Mouse (Mus musculus) lung, adult 2 months (tissue): Measurements from ENCODE around the gene Kcnq2. TPM values are rescaled to one million over a fixed set of nuclear protein-coding genes. Genes with fewer than 3 reads are reported as not detected.

Source experiments
- DNase-seq: peaks from one replicate; pipeline ENCODE4 v3.0.0; 2022
- H3K4me1 ChIP-seq: fragments of 200-500 bp; 2 replicates; pipeline ENCODE4 v1.6.1; 2011; ENCODE audit warnings: low read length; ENCODE audit not compliant: control insufficient read depth, insufficient read depth
- H3K4me3 ChIP-seq: fragments of 200-500 bp; replicated peaks from 2 replicates; pipeline ENCODE3; 2011; ENCODE audit warnings: low read depth, mild to moderate bottlenecking, control low read depth, low read length; ENCODE audit errors: extremely low read depth
- CTCF ChIP-seq: fragments of 200-500 bp; IDR thresholded peaks from 2 replicates; pipeline ENCODE4 v1.5.1; 2011; ENCODE audit warnings: mild to moderate bottlenecking, low read length, control low read depth; ENCODE audit not compliant: insufficient read depth
- POLR2A ChIP-seq: fragments of 200-500 bp; IDR thresholded peaks from 2 replicates; pipeline ENCODE4 v1.6.1; 2011; ENCODE audit warnings: low read depth, mild to moderate bottlenecking, control low read depth, low read length, borderline replicate concordance; ENCODE audit errors: extremely low read depth
- WGBS: fragments of 180-500 bp; shearing (Covaris S2); methylation state at CpG from one replicate; pipeline ENCODE4 v1.1.7; 2018; 5-methylcytosine and 5-hydroxymethylcytosine counted together
- polyA plus RNA-seq: library from polyadenylated mRNA; depleted of rRNA; stranded (reverse); fragments of >200 nt; gene quantifications from 2 replicates; pipeline ENCODE4 v1.2.3, GENCODE M21; 2012

The Kcnq2 gene
- polyA plus RNA-seq, 1 experiment: 0.02 TPM

DNA sequence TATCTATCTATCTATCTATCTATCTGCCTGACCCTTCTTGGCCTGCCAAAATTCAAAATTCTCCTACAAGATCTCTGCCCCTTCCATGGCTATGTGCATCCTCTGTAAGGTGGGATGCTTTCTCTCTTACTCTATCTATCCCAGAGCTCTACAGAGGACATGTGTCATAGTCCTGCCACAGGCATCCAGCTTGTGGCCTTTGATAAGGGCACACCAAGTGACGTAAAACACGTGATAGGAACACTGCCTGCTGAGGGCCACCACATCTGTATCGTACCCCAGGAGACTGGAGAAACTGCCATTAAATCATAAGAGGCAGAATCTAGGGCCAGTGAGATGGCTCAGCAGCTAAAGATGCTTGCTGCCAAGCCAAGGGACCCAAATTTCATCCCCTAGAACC is 19.7 kb downstream of the Kcnq2 start:
- TF ChIP-seq POLR2A: no peak
- TF ChIP-seq CTCF: no peak
- 81% methylated on average over 3 of the region's 3 CpGs for WGBS
- H3K4me1 ChIP-seq: no peaks in the 10 kb centered on the region
- no peak for DNase-seq
- H3K4me3 ChIP-seq: no peak overlapping the region

DNA sequence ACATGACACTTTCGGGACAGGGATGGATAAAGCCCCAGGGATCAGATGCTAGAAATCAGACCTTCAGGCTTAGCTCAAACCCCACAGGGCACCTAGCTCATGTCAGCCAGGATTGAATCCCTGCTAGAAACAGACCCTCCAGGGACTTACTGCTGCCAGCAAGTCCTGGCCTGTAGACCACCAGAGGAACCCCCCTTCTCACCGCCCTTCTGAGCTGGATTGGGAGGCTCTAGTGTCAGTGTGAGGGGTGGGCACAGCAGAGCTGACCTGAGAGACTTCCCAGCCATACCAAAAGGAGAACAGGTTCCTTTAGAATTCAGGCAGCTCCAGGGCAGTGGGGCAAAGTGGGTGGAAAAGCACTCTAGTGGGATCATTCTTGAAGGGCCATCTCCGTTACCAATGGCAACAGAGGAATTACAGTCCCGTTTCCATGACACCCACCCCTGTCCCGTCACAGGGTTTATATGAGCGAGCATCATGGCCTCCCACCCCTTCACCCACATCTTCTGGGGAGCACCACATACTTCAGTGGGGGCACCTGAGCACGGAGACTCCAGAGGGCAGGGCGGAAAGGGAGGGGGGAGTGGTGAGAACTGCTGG is 21.2 kb downstream of the Kcnq2 start:
- 62% methylated on average over 8 of the region's 8 CpGs for WGBS
- no peak for TF ChIP-seq POLR2A
- no peak for TF ChIP-seq CTCF
- Histone ChIP-seq H3K4me3 (no peak overlapping the region), H3K4me1 (no peaks in the 10 kb centered on the region)
- DNase-seq: no peak

DNA sequence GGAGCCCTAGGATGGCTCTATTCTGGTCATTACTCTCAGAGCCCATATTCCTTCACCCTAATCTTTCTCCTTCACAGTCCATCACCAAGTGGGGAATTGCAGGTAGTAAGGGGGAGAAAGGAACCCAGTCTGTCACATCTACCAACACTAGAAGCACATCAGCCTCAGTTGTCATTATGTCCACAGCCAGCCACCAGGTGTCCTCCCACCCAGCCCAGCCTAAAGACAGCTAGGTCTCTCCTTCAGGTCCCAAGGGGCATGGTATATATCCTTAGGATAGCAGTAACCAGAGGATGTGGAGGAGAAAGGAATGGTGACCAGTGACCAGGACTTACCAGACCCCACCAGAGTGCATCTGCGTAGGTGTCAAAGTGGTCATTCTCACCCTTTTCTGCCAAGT is 23.4 kb downstream of the Kcnq2 start:
- 90% methylated on average over 1 of the region's 1 CpGs for WGBS
- H3K4me1 ChIP-seq: no peaks in the 10 kb centered on the region

DNA sequence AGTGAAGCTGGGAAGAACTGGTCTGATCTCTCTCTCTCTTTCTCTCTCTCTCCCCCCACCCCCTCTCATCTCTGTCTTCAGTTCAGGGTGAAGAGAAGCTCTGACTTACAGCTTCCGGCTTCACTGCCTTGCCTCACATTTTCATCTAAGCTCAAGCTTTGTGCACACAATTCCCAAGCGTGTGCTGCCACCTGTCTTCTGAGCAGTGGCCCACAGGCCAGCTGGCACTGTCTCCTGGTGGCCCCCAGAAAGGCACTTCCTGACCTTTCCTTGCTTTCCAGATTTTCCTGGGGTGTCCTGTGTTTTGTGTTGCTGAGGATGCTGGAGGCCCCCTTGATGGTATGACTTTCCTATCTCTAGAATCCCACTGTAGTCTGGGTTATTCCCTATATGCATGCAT is 31.0 kb downstream of the Kcnq2 start:
- DNase-seq: no peak
- 38% methylated on average over 2 of the region's 2 CpGs for WGBS
- TF ChIP-seq CTCF (no peak), POLR2A (no peak)
- Histone ChIP-seq H3K4me3 (no peak overlapping the region), H3K4me1 (no peaks in the 10 kb centered on the region)

More for the DNA sequence above, 23.4 kb downstream of the Kcnq2 start:
- TF ChIP-seq CTCF (no peak), POLR2A (no peak)
- no peak for DNase-seq
- no peak overlapping the region for H3K4me3 ChIP-seq

DNA sequence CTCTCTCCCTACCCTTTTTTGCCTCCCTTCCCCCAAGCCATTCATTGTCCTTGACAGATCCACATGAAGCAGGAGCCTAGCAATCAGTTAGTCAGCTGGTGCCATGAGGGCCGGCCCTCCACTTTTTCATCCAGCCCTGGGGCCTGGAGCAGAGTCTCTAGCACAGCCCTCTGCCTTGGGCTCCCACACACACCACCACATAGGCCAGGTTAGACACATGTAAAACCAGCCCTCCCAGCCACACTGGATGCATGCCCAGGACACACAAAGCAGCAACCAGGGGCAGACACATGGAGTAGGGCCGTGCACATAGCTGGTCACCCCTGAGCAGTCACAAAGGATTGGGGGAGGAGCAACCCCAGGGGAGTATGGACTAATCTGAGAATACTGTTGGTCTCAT is 32.9 kb downstream of the Kcnq2 start:
- WGBS: 39% methylated on average over 2 of the region's 2 CpGs
- Histone ChIP-seq H3K4me3 (no peak overlapping the region), H3K4me1 (no peaks in the 10 kb centered on the region)
- TF ChIP-seq CTCF (no peak), POLR2A (no peak)
- no peak for DNase-seq

DNA sequence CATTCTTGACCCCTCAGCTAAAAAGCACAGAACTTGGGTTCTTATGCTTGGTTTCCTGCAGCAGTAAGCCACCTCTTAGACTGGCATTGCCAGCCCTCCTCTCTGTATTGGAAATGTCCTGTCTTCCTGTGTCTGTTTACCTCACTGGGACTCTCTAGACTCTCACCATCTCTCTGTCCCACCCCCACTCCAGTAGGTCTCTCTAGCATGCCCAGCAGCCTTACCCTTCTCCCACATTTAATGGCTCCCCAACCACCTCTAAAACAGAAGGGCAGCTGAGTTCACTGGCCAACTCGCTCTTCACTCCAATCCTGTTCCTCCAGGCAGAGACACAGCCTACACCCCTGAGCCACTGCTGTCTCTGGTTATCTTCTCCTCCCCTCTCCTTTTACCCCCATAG is 33.5 kb downstream of the Kcnq2 start:
- H3K4me1 ChIP-seq: no peaks in the 10 kb centered on the region
- no peak overlapping the region for H3K4me3 ChIP-seq
- DNase-seq: no peak
- no peak for TF ChIP-seq CTCF
- no peak for TF ChIP-seq POLR2A
- WGBS: 82% methylated on average over 1 of the region's 1 CpGs

DNA sequence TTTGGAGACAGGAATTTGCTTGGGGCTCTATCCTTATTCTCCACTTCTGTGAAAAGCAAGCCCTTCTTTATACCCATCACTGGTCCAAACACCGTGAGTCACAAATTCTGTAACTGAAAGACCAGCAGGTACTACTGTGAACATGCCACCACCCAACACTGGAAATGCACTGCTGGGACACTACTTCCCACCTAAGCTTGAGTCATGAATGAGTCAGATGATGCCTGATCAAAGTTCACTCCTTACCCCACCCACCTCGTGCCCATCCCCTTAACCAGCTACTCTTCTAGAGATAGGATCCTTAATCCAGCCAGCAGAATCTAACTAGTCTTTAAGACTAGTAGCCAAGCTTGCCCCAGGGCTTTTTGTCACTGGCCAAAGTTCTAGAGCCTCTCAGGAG is 35.0 kb downstream of the Kcnq2 start:
- Histone ChIP-seq H3K4me1 (no peaks in the 10 kb centered on the region), H3K4me3 (no peak overlapping the region)
- 81% methylated on average over 2 of the region's 2 CpGs for WGBS
- DNase-seq: no peak
- no peak for TF ChIP-seq POLR2A
- TF ChIP-seq CTCF: no peak

DNA sequence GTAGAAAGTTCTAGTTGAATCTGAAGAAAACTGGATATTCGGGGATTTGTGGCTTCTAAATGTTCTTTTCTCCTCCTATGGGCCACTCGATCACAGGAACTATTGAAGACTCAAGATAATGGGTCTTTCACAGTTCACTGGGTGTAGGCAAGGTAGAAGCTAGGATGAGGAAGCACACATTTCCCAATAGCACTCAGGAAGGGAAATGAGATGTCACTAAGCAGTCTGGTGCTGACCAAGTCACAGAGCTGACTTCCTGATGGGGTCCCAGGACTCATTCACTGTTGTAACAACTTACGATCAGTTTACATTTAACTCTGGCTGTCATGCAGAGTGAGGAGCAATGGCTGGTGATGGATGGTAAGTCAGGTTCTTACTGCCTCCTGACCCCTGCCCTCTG is 45.0 kb downstream of the Kcnq2 start:
- TF ChIP-seq CTCF (no peak), POLR2A (no peak)
- Histone ChIP-seq H3K4me1 (no peaks in the 10 kb centered on the region), H3K4me3 (no peak overlapping the region)
- WGBS: 59% methylated on average over 3 of the region's 3 CpGs
- DNase-seq: no peak

DNA sequence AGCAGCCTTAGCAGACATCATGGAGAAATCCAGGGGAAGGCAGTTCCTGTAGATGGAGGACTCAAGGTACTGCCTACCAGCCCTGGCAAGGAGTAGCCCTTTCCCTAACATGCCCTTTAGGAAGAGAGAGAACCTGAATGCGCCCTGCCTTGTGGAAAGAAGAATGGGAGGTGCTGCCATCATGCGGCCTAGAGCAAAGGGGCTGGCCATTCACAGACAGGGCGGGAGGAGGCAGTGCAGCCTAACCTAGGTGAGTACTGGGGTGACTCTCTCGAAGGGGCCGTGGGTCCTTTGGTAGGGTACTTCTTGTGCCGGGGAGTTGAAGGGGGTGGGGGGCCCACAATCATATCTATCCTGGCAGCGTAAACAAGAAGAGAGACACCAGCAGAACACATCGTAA is 50.1 kb downstream of the Kcnq2 start:
- Histone ChIP-seq H3K4me3 (no peak overlapping the region), H3K4me1 (no peaks in the 10 kb centered on the region)
- WGBS: 64% methylated on average over 8 of the region's 8 CpGs
- DNase-seq: no peak
- TF ChIP-seq POLR2A: no peak
- TF ChIP-seq CTCF: no peak

DNA sequence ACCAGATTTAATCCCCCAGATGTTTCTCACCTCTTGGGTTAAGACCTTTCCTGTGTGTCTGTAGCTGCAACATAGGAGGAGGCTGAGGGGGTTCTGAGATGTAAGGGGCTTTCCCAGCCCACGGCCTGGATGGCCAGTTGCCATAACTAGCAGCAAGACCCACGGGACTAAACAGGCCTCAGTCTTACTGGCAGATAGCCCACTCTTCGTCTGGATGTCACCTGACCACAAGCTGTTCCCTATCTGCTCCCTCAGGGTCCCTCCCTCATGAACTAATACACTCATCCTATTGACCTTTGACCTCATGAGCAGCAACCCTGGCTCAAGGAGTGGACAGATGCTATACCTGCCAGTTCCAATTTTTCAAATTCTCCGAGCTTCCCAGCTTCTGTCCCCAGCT is 51.2 kb downstream of the Kcnq2 start:
- H3K4me3 ChIP-seq: no peak overlapping the region
- DNase-seq: no peak
- no peak for TF ChIP-seq POLR2A
- no peak for TF ChIP-seq CTCF
- WGBS: 35% methylated on average over 4 of the region's 4 CpGs
- no peaks in the 10 kb centered on the region for H3K4me1 ChIP-seq

DNA sequence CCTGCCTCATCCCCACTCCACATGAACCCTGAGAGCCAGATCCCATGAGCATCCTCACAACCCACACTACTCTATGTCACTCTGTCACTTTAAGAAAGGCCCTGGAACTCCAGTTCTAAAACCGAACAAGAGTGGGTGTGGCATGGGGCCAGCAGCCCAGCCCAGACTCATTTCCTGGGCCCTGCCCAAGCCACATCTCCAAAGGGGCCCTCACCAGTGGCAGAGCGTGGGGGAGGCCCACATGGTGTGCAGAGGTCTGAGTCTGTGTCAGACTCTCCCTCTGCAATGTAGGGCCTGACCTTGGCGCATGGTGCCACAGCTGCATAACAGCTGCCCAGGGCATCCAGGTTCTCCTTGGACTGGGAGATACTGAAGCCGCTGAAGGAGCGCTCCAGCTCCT is 54.2 kb downstream of the Kcnq2 start:
- TF ChIP-seq POLR2A (no peak), CTCF (no peak)
- no peak overlapping the region for H3K4me3 ChIP-seq
- H3K4me1 ChIP-seq: no peaks in the 10 kb centered on the region
- WGBS: 52% methylated on average over 5 of the region's 5 CpGs
- DNase-seq: no peak
